ENCODE assay signal across 8 mouse cellular contexts in the genomic region with DNA sequence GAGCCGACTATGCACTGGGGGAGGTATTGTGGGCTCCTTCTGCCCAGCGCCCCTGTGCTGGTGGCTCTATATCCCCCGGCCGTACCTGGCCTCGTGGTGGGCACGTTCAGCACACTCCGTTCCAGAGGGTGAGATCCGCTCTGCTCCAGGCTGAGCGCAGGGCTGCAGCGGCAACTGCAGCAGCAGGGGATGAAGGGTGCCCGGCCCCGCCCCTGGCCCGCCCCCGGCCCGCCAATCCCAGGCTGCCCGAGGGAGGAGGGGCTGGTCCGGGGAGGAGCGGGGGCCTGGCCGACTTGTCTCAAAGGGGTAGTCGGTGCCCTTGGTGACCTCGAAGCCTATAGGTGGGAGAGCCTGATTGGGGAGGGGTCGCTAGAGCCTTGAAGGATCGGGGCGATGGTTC. TPM values are rescaled to one million over a fixed set of nuclear protein-coding genes. Genes with fewer than 3 reads are reported as not detected.
A peak's percentile ranks its signal among the peaks of the same experiment; 100 is the strongest.
DNase-seq lines count a peak whose midpoint lies in the region; ATAC-seq and TF ChIP-seq lines count a peak whose summit lies in the region.

No protein-coding gene starts in this region.

- H3K27me3 ChIP-seq in intestine, postnatal 0 days (replicated peaks; ENCODE audit: control insufficient read depth, insufficient read depth, low read length) = peaks cover 22% of the 10 kb centered on the region
- peaks cover 38% of the 10 kb centered on the region for H3K27me3 ChIP-seq in liver, postnatal 0 days (ENCODE audit: insufficient read depth, low read length)

- H3K27ac ChIP-seq in intestine, postnatal 0 days (ENCODE audit: low read depth, low read length) = no peak overlapping the region
- H3K27ac ChIP-seq in liver, postnatal 0 days (ENCODE audit: low read depth) = peak overlapping the region; percentile 93

- H3K9ac ChIP-seq in intestine, postnatal 0 days (ENCODE audit: low read depth, low read length) = peak overlapping the region; percentile 27; the same call in 1 of the 2 replicates
- peak overlapping the region; percentile 82 for H3K9ac ChIP-seq in liver, postnatal 0 days (replicated peaks)

- no peaks in the 10 kb centered on the region for H3K36me3 ChIP-seq in intestine, postnatal 0 days (ENCODE audit: control insufficient read depth, insufficient read depth)
- H3K36me3 ChIP-seq in liver, postnatal 0 days (replicated peaks; ENCODE audit: insufficient read depth, low read length) = no peaks in the 10 kb centered on the region

- TF ChIP-seq CTCF in intestine, postnatal 0 days (IDR thresholded peaks at IDR 0.05; ENCODE audit: low read depth) = no peak
- TF ChIP-seq CTCF in liver, postnatal 0 days (IDR thresholded peaks at IDR 0.05; ENCODE audit: low read depth) = no peak

- H3K4me2 ChIP-seq in intestine, postnatal 0 days (replicated peaks; ENCODE audit: low read depth) = peak overlapping the region; percentile 73
- H3K4me2 ChIP-seq in liver, postnatal 0 days (ENCODE audit: low read depth, low read length) = peak overlapping the region; percentile 66

- TF ChIP-seq EP300 in liver, postnatal 0 days (IDR thresholded peaks at IDR 0.05; ENCODE audit: low read depth) = 0 out of 2 replicates have a peak, but pooled peaks have one; percentile 19

- DNase-seq in adrenal gland, postnatal 10 days = peak; percentile 75
- DNase-seq in adrenal gland, adult 18-20 months (ENCODE audit: low spot score in 2 of 2) = no peak
- DNase-seq in embryo, embryonic 10 days (ENCODE audit: low spot score) = peak; percentile 85
- DNase-seq in heart, adult 11 months = peak; percentile 98
- DNase-seq in liver, postnatal 0 days = peak; percentile 82
- peak; percentile 90 for DNase-seq in retina, postnatal 1 day
- no peak for DNase-seq in urinary bladder, adult 18-20 months (ENCODE audit: low spot score in 2 of 2)

- H3K9me3 ChIP-seq in intestine, postnatal 0 days (ENCODE audit: control insufficient read depth) = no peaks in the 10 kb centered on the region
- H3K9me3 ChIP-seq in liver, postnatal 0 days (ENCODE audit: low read length) = no peaks in the 10 kb centered on the region

- WGBS in intestine, postnatal 0 days = under 1% methylated on average over 24 of the region's 24 CpGs
- under 1% methylated on average over 23 of the region's 24 CpGs for WGBS in liver, postnatal 0 days (ENCODE audit: insufficient replicate concordance)

- peaks cover 8% of the 10 kb centered on the region for H3K4me1 ChIP-seq in intestine, postnatal 0 days (replicated peaks; ENCODE audit: control insufficient read depth, insufficient read depth, low read length)
- peaks cover 7% of the 10 kb centered on the region for H3K4me1 ChIP-seq in liver, postnatal 0 days (ENCODE audit: insufficient read depth)

- peak overlapping the region; percentile 37 for H3K4me3 ChIP-seq in intestine, postnatal 0 days (ENCODE audit: low read depth, low read length)
- H3K4me3 ChIP-seq in liver, postnatal 0 days (ENCODE audit: low read depth, low read length) = peak overlapping the region; percentile 60

- peak; percentile 57; the same call in 1 of the 2 replicates for ATAC-seq in intestine, postnatal 0 days
- ATAC-seq in liver, postnatal 0 days = peak; percentile 83

RNA-seq across cellular contexts. Expression of a gene that starts 2.1 kb away (rescaled TPM):
- total RNA-seq in adrenal gland, postnatal 10 days (2021) = 10 to 100 TPM; 42.0 to 95.1 TPM
- total RNA-seq in adrenal gland, adult 18-20 months (2021) = under 1 TPM; 0.33 to 0.64 TPM
- 15.5 and 15.6 TPM in 2 replicates for polyA plus RNA-seq in intestine, postnatal 0 days (2015; fragmentation: Nextera tagmentation; extraction: Ambion mirVana)
- polyA plus RNA-seq in liver, postnatal 0 days (2015; fragmentation: Nextera tagmentation; extraction: Ambion mirVana) = 147 and 174 TPM in 2 replicates

RNA-seq across cellular contexts. Expression of a gene that starts 12.3 kb away (rescaled TPM):
- total RNA-seq in adrenal gland, postnatal 10 days (2021) = under 1 TPM; 0.33 to 0.42 TPM
- under 1 TPM; 0.22 to 0.56 TPM for total RNA-seq in adrenal gland, adult 18-20 months (2021)
- 1.6 and 1.9 TPM in 2 replicates for polyA plus RNA-seq in intestine, postnatal 0 days (2015; fragmentation: Nextera tagmentation; extraction: Ambion mirVana)
- polyA plus RNA-seq in liver, postnatal 0 days (2015; fragmentation: Nextera tagmentation; extraction: Ambion mirVana) = 5.8 and 6.2 TPM in 2 replicates

RNA-seq across cellular contexts. Expression of a gene that starts 32.1 kb away (rescaled TPM):
- total RNA-seq in adrenal gland, postnatal 10 days (2021) = 100 to 1,000 TPM; 292 to 327 TPM
- total RNA-seq in adrenal gland, adult 18-20 months (2021) = 100 to 1,000 TPM; 238 to 263 TPM
- 245 and 265 TPM in 2 replicates for polyA plus RNA-seq in intestine, postnatal 0 days (2015; fragmentation: Nextera tagmentation; extraction: Ambion mirVana)
- 146 and 159 TPM in 2 replicates for polyA plus RNA-seq in liver, postnatal 0 days (2015; fragmentation: Nextera tagmentation; extraction: Ambion mirVana)

RNA-seq across cellular contexts. Expression of a gene that starts 43.1 kb away (rescaled TPM):
- total RNA-seq in adrenal gland, postnatal 10 days (2021) = 10 to 100 TPM; 20.2 to 24.8 TPM
- total RNA-seq in adrenal gland, adult 18-20 months (2021) = 10 to 100 TPM; 30.2 to 34.1 TPM
- polyA plus RNA-seq in intestine, postnatal 0 days (2015; fragmentation: Nextera tagmentation; extraction: Ambion mirVana) = 3.9 and 4.4 TPM in 2 replicates
- 0.76 and 1.1 TPM in 2 replicates for polyA plus RNA-seq in liver, postnatal 0 days (2015; fragmentation: Nextera tagmentation; extraction: Ambion mirVana)

RNA-seq across cellular contexts. Expression of a gene that starts 58.2 kb away (rescaled TPM):
- total RNA-seq in adrenal gland, postnatal 10 days (2021) = 10 to 100 TPM in 1 of 2 experiments, 1 to 10 TPM in 1; 9.5 to 13.2 TPM
- total RNA-seq in adrenal gland, adult 18-20 months (2021) = 1 to 10 TPM; 5.1 to 6.3 TPM
- 37.1 and 37.3 TPM in 2 replicates for polyA plus RNA-seq in intestine, postnatal 0 days (2015; fragmentation: Nextera tagmentation; extraction: Ambion mirVana)
- polyA plus RNA-seq in liver, postnatal 0 days (2015; fragmentation: Nextera tagmentation; extraction: Ambion mirVana) = 0.41 and 0.56 TPM in 2 replicates

Comparison
In these comparisons a context has a peak if more than half of its experiments do, and no peak if none do; other contexts are left out.
1. DNase-seq: peak in adrenal gland, postnatal 10 days (single experiment), embryo, embryonic 10 days (single experiment), heart, adult 11 months (single experiment), liver, postnatal 0 days (single experiment) and retina, postnatal 1 day (single experiment); none in adrenal gland, adult 18-20 months (0 of 2) and urinary bladder, adult 18-20 months (0 of 2).
2. RNA of a gene that starts 2.1 kb away (total RNA-seq): 42.0 to 95.1 TPM in adrenal gland, postnatal 10 days; 0.33 to 0.64 TPM in adrenal gland, adult 18-20 months; every median in the first group is over 10 times any median in the second.